In the genomic region with DNA sequence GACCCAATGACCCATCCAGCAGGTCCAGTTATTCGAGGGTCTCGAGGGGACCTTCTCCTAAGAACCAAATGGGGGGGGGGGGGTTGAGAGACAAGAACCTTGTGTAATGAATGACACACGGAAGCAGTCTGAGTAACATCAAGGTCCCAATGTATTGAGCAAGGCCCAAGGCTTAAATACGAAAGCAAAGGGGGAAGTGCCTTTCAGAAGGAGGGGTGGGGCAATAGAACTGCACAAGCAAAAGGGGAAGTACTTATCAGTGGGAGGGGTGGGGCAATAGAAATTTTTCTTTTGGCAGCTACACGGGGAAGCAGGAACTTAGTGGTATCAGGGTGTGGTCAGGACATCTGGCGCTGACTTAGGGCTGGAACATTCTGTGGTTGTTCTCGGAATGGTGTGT, we compare ENCODE assay signal across 8 mouse cellular contexts. TPM values are rescaled to one million over a fixed set of nuclear protein-coding genes. Genes with fewer than 3 reads are reported as not detected.
A peak's percentile ranks its signal among the peaks of the same experiment; 100 is the strongest.
DNase-seq lines count a peak whose midpoint lies in the region; ATAC-seq and TF ChIP-seq lines count a peak whose summit lies in the region.
"Not testable (repeated sequence)": the region's sequence is repeated elsewhere in the genome, so short reads cannot be mapped to it uniquely, and the experiment has no call there.
"Had no signal": no experiment of that assay in that cellular context is flagged by ENCODE, and none has a peak within 500 bp of the region (broad histone marks: within the 10 kb centered on the region; RNA-seq: fewer than 3 reads in every experiment).

No protein-coding gene starts in this region.

- not testable (repeated sequence) for H3K36me3 ChIP-seq in MEL (ENCODE audit: control insufficient read depth in 1 of 2, insufficient read depth in 2 of 2, low read length in 2 of 2); lung, postnatal 0 days (ENCODE audit: insufficient read depth, low read length)

- TF ChIP-seq CTCF in MEL (IDR thresholded peaks at IDR 0.05 in 2 of 3, conservative IDR thresholded peaks at IDR 0.05 in 1 of 3; ENCODE audit: control insufficient read depth in 1 of 3, insufficient read depth in 1 of 3, low read depth in 2 of 3, low read length in 3 of 3, poor library complexity in 1 of 3, severe bottlenecking in 1 of 3); lung, postnatal 0 days (IDR thresholded peaks at IDR 0.05): not testable (repeated sequence)

- not testable (repeated sequence) for H3K27ac ChIP-seq in MEL (ENCODE audit: control insufficient read depth, low read depth, low read length); lung, postnatal 0 days (ENCODE audit: low read length)

- WGBS in lung, postnatal 0 days = 76% methylated on average over 7 of the region's 7 CpGs

- H3K9ac ChIP-seq in MEL (ENCODE audit: control insufficient read depth, low read depth, low read length, poor library complexity, severe bottlenecking); lung, postnatal 0 days (replicated peaks; ENCODE audit: low read depth): not testable (repeated sequence)

- not testable (repeated sequence) for H3K4me2 ChIP-seq in lung, postnatal 0 days (replicated peaks; ENCODE audit: low read depth, low read length)

- not testable (repeated sequence) for H3K9me3 ChIP-seq in MEL (replicated peaks; ENCODE audit: insufficient read depth, low read length); lung, postnatal 0 days (ENCODE audit: low read length)

- H3K4me3 ChIP-seq in MEL (ENCODE audit: control insufficient read depth in 1 of 2, insufficient read depth in 1 of 2, low read depth in 2 of 2, low read length in 2 of 2); lung, postnatal 0 days (ENCODE audit: low read depth, low read length): not testable (repeated sequence)

- not testable (repeated sequence) for TF ChIP-seq RAD21 in MEL (IDR thresholded peaks at IDR 0.05; ENCODE audit: low read depth, low read length)

- DNase-seq in A20 (ENCODE audit: low read depth, low spot score) (peak; percentile 26), MEL (ENCODE audit: low read depth, low spot score) (peak; percentile 65)
- DNase-seq in lung, postnatal 0 days (ENCODE audit: low spot score) = peak; percentile 5

- H3K4me1 ChIP-seq in MEL (ENCODE audit: control insufficient read depth in 1 of 2, insufficient read depth in 2 of 2, low read length in 2 of 2); lung, postnatal 0 days (ENCODE audit: insufficient read depth, low read depth, low read length): not testable (repeated sequence)

- not testable (repeated sequence) for TF ChIP-seq EP300 in MEL (IDR thresholded peaks at IDR 0.05; ENCODE audit: low read depth in 1 of 2, low read length in 2 of 2); lung, postnatal 0 days (IDR thresholded peaks at IDR 0.05)

- H3K79me2 ChIP-seq in MEL (ENCODE audit: control insufficient read depth, insufficient read depth, low read length, poor library complexity) = not testable (repeated sequence)

- ATAC-seq in granulocyte monocyte progenitor cell, adult 5-6 weeks (replicated peaks; ENCODE audit: poor library complexity, severe bottlenecking) = peak; percentile 48; the same call in 1 of the 2 replicates
- ATAC-seq in lung, postnatal 0 days = not testable (repeated sequence)
- peak; percentile 52; the same call in 1 of the 2 replicates for ATAC-seq in megakaryocyte progenitor cell, adult 5-6 weeks (replicated peaks; ENCODE audit: poor library complexity)

- not testable (repeated sequence) for H3K27me3 ChIP-seq in MEL (ENCODE audit: control insufficient read depth in 1 of 2, insufficient read depth in 2 of 2, low read length in 2 of 2); lung, postnatal 0 days (replicated peaks; ENCODE audit: insufficient read depth, low read length)

- TF ChIP-seq POLR2A in MEL (IDR thresholded peaks at IDR 0.05; ENCODE audit: control insufficient read depth in 1 of 2, insufficient read depth in 1 of 2, low read depth in 1 of 2, low read length in 2 of 2, poor library complexity in 1 of 2) = not testable (repeated sequence)

TF ChIP-seq in MEL, 35 proteins besides CTCF, POLR2A, EP300 and RAD21:
- 0 out of 2 replicates have a peak, but pooled peaks have one; percentile 17 for TF ChIP-seq ELF1 (IDR thresholded peaks at IDR 0.05; ENCODE audit: low read depth, low read length)

RNA-seq across cellular contexts. Expression of a gene that starts 10.6 kb away (rescaled TPM):
- under 0.01 TPM in 1 of 2 replicates, not detected in the other for total RNA-seq in MEL (2012; rRNA removed)
- under 1 TPM in 1 of 2 experiments, not detected in 1; 0.01 TPM for polyA plus RNA-seq in MEL (2012; ENCODE audit: insufficient read depth in 1 of 2, insufficient read length in 2 of 2, low read depth in 1 of 2, low replicate concordance in 2 of 2, missing spikeins in 1 of 2)
- total RNA-seq in granulocyte monocyte progenitor cell, adult 5-6 weeks (2014; fragmentation: Nextera tagmentation) = not detected in 2 replicates
- total RNA-seq in granulocyte monocyte progenitor cell, adult 5-6 weeks (2017) = not detected in 2 replicates
- polyA plus RNA-seq in lung, postnatal 0 days (2015; fragmentation: Nextera tagmentation; extraction: Ambion mirVana) = 0.23 and 0.40 TPM in 2 replicates
- total RNA-seq in megakaryocyte progenitor cell, adult 5-6 weeks (2015) = not detected in 2 replicates
- not detected in 2 replicates for total RNA-seq in megakaryocyte progenitor cell, adult 5-6 weeks (2017)
- polyA plus RNA-seq: activated CD4-positive, CD25-positive, alpha-beta regulatory T cell, adult 4 months; C2C12; G1E had no signal

Comparison
In these comparisons a context has a peak if more than half of its experiments do, and no peak if none do; other contexts are left out.
1. DNase-seq: peak in every context shown above with its lines; median percentile 65 in MEL; 26 in A20; 5 in lung, postnatal 0 days.